Mouse (Mus musculus) c-Kit-positive CD71-positive TER-119-negative erythroid progenitor cells, embryonic 14.5 days (primary cell): ENCODE results near the gene Slc4a4.

Experiments used
- DNase-seq: peaks from one replicate; pipeline ENCODE4 v3.0.0-alpha.2; 2013; ENCODE audit warnings: low read depth

Gene Slc4a4

DNA sequence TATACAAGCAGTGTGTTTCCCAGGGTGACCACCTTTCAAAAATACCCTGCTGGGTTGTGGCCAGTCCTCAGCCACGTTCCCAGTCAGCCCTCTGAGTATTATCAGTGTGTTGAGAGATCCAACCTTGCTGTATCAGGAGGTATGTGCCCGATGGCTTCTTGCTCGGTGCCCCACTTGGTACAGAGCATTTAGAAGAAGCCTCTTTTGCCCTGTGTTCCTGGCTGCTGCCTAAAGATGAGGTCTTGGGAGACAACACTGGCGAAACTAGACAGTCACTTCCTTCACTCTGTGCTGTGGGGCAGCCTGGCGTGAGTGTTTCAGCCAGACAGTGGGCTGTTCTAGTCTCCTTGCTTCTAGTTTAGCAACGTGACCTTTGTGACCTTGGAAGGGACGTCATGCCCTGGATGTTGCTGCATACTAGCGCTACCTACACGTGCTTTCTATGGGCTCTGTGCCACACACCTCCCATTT lies 29.9 kb downstream of the Slc4a4 start:
- DNase-seq: no peak

- DNase-seq: no peak
Measured at GRCm38 (mm10) chr5:88917221-88917620, 30.6 kb downstream of the Slc4a4 start.

GRCm38 (mm10) chr5:88917630-88918029 lies 31.0 kb downstream of the Slc4a4 start:
- no peak for DNase-seq

GRCm38 (mm10) chr5:88918538-88918937 lies 31.9 kb downstream of the Slc4a4 start:
- no peak for DNase-seq

- no peak for DNase-seq
Measured at GRCm38 (mm10) chr5:88925576-88925975, 39.0 kb downstream of the Slc4a4 start.

DNA sequence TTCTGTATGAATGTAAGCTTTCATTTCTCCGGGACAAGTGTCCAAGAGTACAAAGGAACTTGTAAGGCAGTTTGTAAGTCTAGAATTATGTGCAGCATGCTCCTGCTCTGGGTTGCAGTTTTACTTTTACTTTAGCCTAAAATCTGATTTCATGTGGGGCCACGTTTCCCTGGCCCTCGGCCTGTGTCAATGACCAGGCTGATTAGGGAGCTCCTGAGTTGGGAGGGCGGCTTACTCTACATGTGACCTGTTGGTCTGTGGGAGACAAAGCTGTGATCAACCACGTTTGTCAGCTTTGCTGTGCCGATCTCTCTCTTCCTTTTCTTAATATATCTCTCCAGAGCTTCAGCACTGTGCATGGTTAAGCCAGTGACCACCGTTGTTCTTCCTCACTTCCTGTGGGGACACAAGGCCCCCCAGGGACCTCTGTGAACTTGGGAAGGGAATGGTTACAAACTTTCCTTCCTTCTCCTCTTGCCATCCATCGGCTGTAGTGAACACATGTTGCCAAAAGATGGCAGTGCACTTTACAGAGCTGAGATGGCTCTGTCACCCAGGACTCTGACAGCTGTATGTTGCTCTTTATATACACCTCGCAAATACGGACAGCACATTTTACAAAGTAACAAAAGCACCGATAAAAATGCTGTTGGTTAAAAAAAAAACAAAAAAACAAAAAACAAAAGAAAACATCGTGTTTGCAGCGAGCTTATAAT lies 41.7 kb downstream of the Slc4a4 start:
- no peak for DNase-seq

- no peak for DNase-seq
Measured at GRCm38 (mm10) chr5:88929392-88930094, 42.9 kb downstream of the Slc4a4 start.

DNA sequence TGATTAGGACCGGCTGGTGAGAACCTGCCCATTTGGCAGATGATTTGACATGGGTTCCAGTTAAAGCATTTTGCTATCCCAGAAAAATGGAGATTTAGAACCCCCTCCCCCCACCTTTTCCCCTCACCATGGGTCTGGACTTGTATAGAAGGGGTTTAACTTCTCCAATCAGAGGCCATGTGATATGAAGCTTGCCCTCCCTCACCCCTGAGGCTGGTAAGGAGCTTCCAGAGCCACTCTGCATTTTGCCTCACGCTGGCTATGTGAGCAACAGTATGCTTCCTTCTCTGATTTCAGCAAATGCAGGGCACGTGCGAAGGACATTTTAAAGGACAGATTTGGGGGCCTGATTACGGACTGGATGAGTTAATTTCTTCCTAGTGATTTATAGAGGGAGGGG lies 43.5 kb downstream of the Slc4a4 start:
- DNase-seq: no peak

DNA sequence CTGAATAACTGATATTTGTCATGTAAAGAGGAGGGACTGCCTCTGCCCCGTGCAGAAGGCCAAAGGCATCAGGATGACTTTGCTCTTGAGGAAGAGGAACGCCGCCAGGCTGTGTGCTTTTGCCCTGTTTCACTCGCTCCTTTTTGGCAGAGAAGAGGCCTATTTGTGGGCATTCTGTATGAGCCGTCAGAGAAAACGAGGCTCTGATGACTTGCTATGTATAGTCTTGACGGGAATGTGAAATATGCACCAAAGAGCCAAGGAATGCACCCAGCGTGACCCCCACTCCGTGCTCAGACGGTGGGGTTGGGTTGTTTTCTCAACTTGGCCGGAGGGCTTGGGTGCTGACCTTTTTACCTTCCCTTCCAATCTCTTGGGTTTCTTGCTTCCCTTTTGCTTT lies 44.0 kb downstream of the Slc4a4 start:
- DNase-seq: no peak

DNA sequence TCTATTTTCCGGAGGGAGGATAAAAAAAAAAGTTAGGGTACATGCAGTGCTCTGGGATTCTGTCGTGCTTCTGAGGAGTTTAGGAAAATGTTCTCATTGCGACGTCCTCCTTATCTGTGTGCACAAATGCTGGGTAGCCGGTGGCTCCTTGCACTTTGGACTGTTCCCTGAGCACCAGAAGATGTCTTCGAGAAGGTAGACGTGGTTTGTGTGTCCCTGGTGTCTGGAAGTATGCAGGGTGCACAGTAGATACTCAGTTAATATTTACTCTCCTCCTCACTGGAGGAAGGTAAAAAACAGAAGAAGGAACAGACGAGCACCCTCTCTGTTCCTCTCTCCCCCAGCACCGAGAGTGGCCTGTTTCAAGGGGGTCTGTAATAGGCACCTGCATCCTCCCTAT lies 44.6 kb downstream of the Slc4a4 start:
- no peak for DNase-seq

GRCm38 (mm10) chr5:88933454-88933853 lies 46.8 kb downstream of the Slc4a4 start:
- DNase-seq: no peak

- no peak for DNase-seq
Measured at GRCm38 (mm10) chr5:88933946-88934345, 47.3 kb downstream of the Slc4a4 start.

DNA sequence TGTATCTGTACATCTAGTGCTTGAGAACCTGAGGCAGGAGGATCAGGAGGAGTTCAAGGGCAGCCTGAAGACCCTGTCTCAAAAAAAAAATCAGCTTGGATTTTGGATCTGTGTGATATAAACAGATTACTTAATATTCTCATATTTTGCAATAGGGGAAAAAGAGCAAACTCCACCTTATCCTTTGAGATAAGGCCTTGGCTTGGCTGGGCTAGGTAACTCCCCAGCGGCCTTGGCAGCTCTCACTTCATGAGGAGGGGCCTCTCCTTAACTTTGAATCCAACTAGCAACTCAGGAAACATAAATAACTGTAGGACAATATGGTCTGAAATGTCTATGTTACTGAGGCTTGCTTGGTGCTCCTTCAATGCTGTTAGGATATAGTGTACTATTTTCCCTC lies 51.6 kb downstream of the Slc4a4 start:
- DNase-seq: no peak

GRCm38 (mm10) chr5:88939151-88939550 lies 52.5 kb downstream of the Slc4a4 start:
- DNase-seq: no peak

- DNase-seq: no peak
Measured at GRCm38 (mm10) chr5:88939782-88940181, 53.2 kb downstream of the Slc4a4 start.

- DNase-seq: no peak
Measured at GRCm38 (mm10) chr5:88941905-88942304, 55.3 kb downstream of the Slc4a4 start.

- no peak for DNase-seq
Measured at GRCm38 (mm10) chr5:88945661-88946339, 59.2 kb downstream of the Slc4a4 start.

- no peak for DNase-seq
Measured at GRCm38 (mm10) chr5:88950337-88950736, 63.7 kb downstream of the Slc4a4 start.

- DNase-seq: peak; percentile 19
Measured at GRCm38 (mm10) chr5:88952757-88953577, 66.3 kb downstream of the Slc4a4 start.

GRCm38 (mm10) chr5:88957735-88958134 lies 71.1 kb downstream of the Slc4a4 start:
- no peak for DNase-seq

- no peak for DNase-seq
Measured at GRCm38 (mm10) chr5:88958966-88959365, 72.3 kb downstream of the Slc4a4 start.

GRCm38 (mm10) chr5:88959412-88959811 lies 72.8 kb downstream of the Slc4a4 start:
- no peak for DNase-seq
